Mouse (Mus musculus) kidney, postnatal 0 days (tissue): ENCODE measurements around the gene Rexo1. TPM values are rescaled to one million over a fixed set of nuclear protein-coding genes. Genes with fewer than 3 reads are reported as not detected.

ENCODE experiments used
- ATAC-seq: fragments of 200-750 bp; cut with Nextera tagmentation; replicated peaks from 2 replicates; pipeline ENCODE4 v1.8.0; 2017; ENCODE audit warnings: low read depth, moderate number of reproducible peaks, moderate TSS enrichment, moderate library complexity; ENCODE audit not compliant: low FRiP score
- DNase-seq: peaks from one replicate; pipeline ENCODE4 v3.0.0-alpha.2; 2016; ENCODE audit warnings: low spot score
- H3K27ac ChIP-seq: fragments of 300-500 bp; sonication (generic); 2 replicates; pipeline ENCODE4 v1.5.1; 2014; ENCODE audit warnings: mild to moderate bottlenecking
- H3K27me3 ChIP-seq: fragments of 300-500 bp; sonication (generic); 2 replicates; pipeline ENCODE4 v1.6.1; 2014; ENCODE audit warnings: low read length, mixed read lengths; ENCODE audit not compliant: insufficient read depth
- H3K36me3 ChIP-seq: fragments of 300-500 bp; sonication (generic); 2 replicates; pipeline ENCODE4 v1.6.1; 2014; ENCODE audit warnings: low read length, mixed read lengths; ENCODE audit not compliant: insufficient read depth
- H3K4me1 ChIP-seq: fragments of 300-500 bp; sonication (generic); replicated peaks from 2 replicates; pipeline ENCODE4 v1.6.1; 2014; ENCODE audit warnings: antibody characterized with exemption, low read length, mixed read lengths; ENCODE audit not compliant: insufficient read depth
- H3K4me2 ChIP-seq: fragments of 300-500 bp; sonication (generic); 2 replicates; pipeline ENCODE4 v1.6.1; 2014; ENCODE audit warnings: mild to moderate bottlenecking, low read length, moderate library complexity, mixed read lengths
- H3K4me3 ChIP-seq: fragments of 300-500 bp; sonication (generic); replicated peaks from 2 replicates; pipeline ENCODE4 v1.5.1; 2014; ENCODE audit warnings: low read depth, low read length
- H3K9ac ChIP-seq: fragments of 300-500 bp; sonication (generic); 2 replicates; pipeline ENCODE4 v1.6.1; 2014; ENCODE audit warnings: low read depth, low read length
- H3K9me3 ChIP-seq: fragments of 300-500 bp; sonication (generic); replicated peaks from 2 replicates; pipeline ENCODE4 v1.6.1; 2016; ENCODE audit warnings: low read length, inconsistent platforms, mixed read lengths
- CTCF ChIP-seq: IDR thresholded peaks from 2 replicates; pipeline ENCODE4 v1.5.1; 2016; ENCODE audit warnings: antibody characterized with exemption, low read depth, mild to moderate bottlenecking, moderate library complexity
- WGBS: fragments of 180-500 bp; shearing (Covaris S2); extraction: QIAGEN DNeasy Blood & Tissue Kit; methylation state at CpG from one replicate; pipeline ENCODE4 v1.1.7; 2014; 5-methylcytosine and 5-hydroxymethylcytosine counted together
- microRNA-seq: library from miRNA; unstranded; fragments of <30 nt; microRNA quantifications from one replicate; pipeline ENCODE4, GENCODE M21; 2016
- polyA plus RNA-seq: library from polyadenylated mRNA; unstranded; fragments of >200 nt; fragmentation: Nextera tagmentation; extraction: Ambion mirVana; gene quantifications from 2 replicates; pipeline ENCODE4 v1.2.1, GENCODE M21; 2015

Gene Rexo1
- polyA plus RNA-seq, 1 experiment from 2014 or later = 17.3 TPM

DNA sequence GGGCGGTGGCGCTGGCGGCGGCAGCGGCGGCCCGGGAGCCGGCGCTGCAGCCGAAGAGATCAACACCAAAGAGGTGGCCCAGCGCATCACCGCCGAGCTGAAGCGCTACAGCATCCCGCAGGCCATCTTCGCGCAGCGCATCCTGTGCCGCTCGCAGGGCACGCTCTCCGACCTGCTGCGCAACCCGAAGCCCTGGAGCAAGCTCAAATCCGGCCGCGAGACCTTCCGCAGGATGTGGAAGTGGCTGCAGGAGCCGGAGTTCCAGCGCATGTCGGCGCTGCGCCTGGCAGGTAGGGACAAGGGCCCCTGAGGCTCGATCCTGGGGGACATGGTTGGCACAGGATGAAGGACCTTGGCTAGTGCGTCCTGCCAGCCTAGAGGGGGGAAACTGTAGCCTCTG, 65.5 kb downstream of the Rexo1 start:
- no peaks in the 10 kb centered on the region for H3K9me3 ChIP-seq
- peak overlapping the region; percentile 33 for H3K4me3 ChIP-seq
- H3K27ac ChIP-seq = no peak overlapping the region
- no peak for DNase-seq
- no peaks in the 10 kb centered on the region for H3K36me3 ChIP-seq
- no peak for ATAC-seq
- H3K4me1 ChIP-seq = peaks cover 19% of the 10 kb centered on the region
- no peak for TF ChIP-seq CTCF
- WGBS = under 1% methylated on average over 35 of the region's 35 CpGs
- H3K4me2 ChIP-seq = peak overlapping the region; percentile 62
- H3K9ac ChIP-seq = no peak overlapping the region
- H3K27me3 ChIP-seq = peaks cover 98% of the 10 kb centered on the region

DNA sequence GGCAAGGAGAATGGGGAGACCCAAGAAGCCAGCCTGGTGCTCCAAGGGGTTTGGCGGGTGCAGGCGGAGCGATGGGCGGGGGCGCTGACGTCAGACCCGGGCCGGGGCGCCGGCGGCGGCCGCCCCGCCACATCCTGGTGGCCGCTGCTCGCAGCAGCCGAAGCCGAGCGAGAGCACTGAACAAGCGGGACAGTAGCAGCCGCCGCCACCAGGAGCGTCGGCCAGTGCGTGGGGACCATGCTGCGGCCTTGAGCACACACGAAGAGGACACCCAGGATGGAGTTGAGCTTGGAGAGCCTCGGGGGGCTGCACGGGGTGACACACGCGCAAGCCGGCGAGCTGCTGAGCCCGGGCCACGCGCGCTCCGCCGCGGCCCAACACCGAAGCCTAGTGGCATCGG, 66.6 kb downstream of the Rexo1 start, which contains the start of gene Onecut3:
Gene Onecut3, plus strand, starts transcription at position 104 of the 400 bp plus-strand sequence.
- 1% methylated on average over 35 of the region's 42 CpGs for WGBS
- no peak for TF ChIP-seq CTCF

More for the DNA sequence above, 66.6 kb downstream of the Rexo1 start, which contains the start of gene Onecut3:
- peaks cover 19% of the 10 kb centered on the region for H3K4me1 ChIP-seq
- H3K4me3 ChIP-seq = peak within 1 kb of the TSS; percentile 33
- H3K27ac ChIP-seq = no peak within 1 kb of the TSS
- no peaks in the 10 kb centered on the region for H3K36me3 ChIP-seq
- DNase-seq (no peak), ATAC-seq (peak; percentile 36)
- peak within 1 kb of the TSS; percentile 62 for H3K4me2 ChIP-seq
- no peaks in the 10 kb centered on the region for H3K9me3 ChIP-seq
- 0 out of 2 replicates have a peak within 1 kb of the TSS, but pooled peaks have one; percentile 35 for H3K9ac ChIP-seq
- peaks cover 98% of the 10 kb centered on the region for H3K27me3 ChIP-seq

Small RNAs within 50 kb of the gene (microRNA-seq; reads per million reads assigned to microRNA genes)
- gene Mir6912 = not detected

Other genes starting within 250 kb of the Rexo1 start
- 52.2 and 53.6 TPM in 2 replicates for gene 2310011J03Rik, start 241.0 kb downstream of the Rexo1 start, polyA plus RNA-seq
- 5.4 and 5.9 TPM in 2 replicates for gene Pcsk4, start 232.1 kb downstream of the Rexo1 start, polyA plus RNA-seq
- gene Reep6, start 231.6 kb downstream of the Rexo1 start, polyA plus RNA-seq = 11.7 and 12.1 TPM in 2 replicates
- 3.0 and 3.2 TPM in 2 replicates for gene Adamtsl5, start 213.1 kb downstream of the Rexo1 start, polyA plus RNA-seq
- gene Plk5, start 205.1 kb downstream of the Rexo1 start, polyA plus RNA-seq = 0.51 and 1.0 TPM in 2 replicates
- gene Mex3d, start 173.9 kb downstream of the Rexo1 start, polyA plus RNA-seq = 6.6 and 7.8 TPM in 2 replicates
- gene Mbd3, start 162.0 kb downstream of the Rexo1 start, polyA plus RNA-seq = 163 and 165 TPM in 2 replicates
- 1,117 and 1,253 TPM in 2 replicates for gene Uqcr11, start 154.7 kb downstream of the Rexo1 start, polyA plus RNA-seq
- gene Tcf3, start 127.9 kb downstream of the Rexo1 start, polyA plus RNA-seq = 76.4 and 83.7 TPM in 2 replicates
- not detected in 2 replicates for gene Onecut3, start 66.7 kb downstream of the Rexo1 start, polyA plus RNA-seq
- gene Atp8b3, start 22.4 kb downstream of the Rexo1 start, polyA plus RNA-seq = 0.09 and 0.16 TPM in 2 replicates
- 8.1 and 8.8 TPM in 2 replicates for gene Klf16, start 15.8 kb upstream of the Rexo1 start, polyA plus RNA-seq
- gene Abhd17a, start 28.8 kb upstream of the Rexo1 start, polyA plus RNA-seq = 104 and 121 TPM in 2 replicates
- gene Scamp4, start 41.3 kb upstream of the Rexo1 start, polyA plus RNA-seq = 80.7 and 87.2 TPM in 2 replicates
- 5.0 and 6.1 TPM in 2 replicates for gene Adat3, start 41.3 kb upstream of the Rexo1 start, polyA plus RNA-seq
- 1.4 TPM in 2 replicates for gene Gm49322, start 44.5 kb upstream of the Rexo1 start, polyA plus RNA-seq
- gene Csnk1g2, start 61.3 kb upstream of the Rexo1 start, polyA plus RNA-seq = 137 and 139 TPM in 2 replicates
- 62.7 and 64.5 TPM in 2 replicates for gene Btbd2, start 95.5 kb upstream of the Rexo1 start, polyA plus RNA-seq
- 75.8 and 85.5 TPM in 2 replicates for gene Mknk2, start 116.6 kb upstream of the Rexo1 start, polyA plus RNA-seq
- gene Mob3a, start 140.4 kb upstream of the Rexo1 start, polyA plus RNA-seq = 22.3 and 26.7 TPM in 2 replicates
- gene Izumo4, start 140.6 kb upstream of the Rexo1 start, polyA plus RNA-seq = 22.4 and 24.5 TPM in 2 replicates
- gene Ap3d1, start 180.7 kb upstream of the Rexo1 start, polyA plus RNA-seq = 54.2 and 58.3 TPM in 2 replicates
- gene Dot1l, start 193.6 kb upstream of the Rexo1 start, polyA plus RNA-seq = 9.7 and 9.9 TPM in 2 replicates
- gene Sf3a2, start 236.6 kb upstream of the Rexo1 start, polyA plus RNA-seq = 57.1 and 61.9 TPM in 2 replicates
- 83.7 and 86.6 TPM in 2 replicates for gene Plekhj1, start 237.1 kb upstream of the Rexo1 start, polyA plus RNA-seq
- 0.09 TPM in 1 of 2 replicates, not detected in the other for gene Amh, start 243.7 kb upstream of the Rexo1 start, polyA plus RNA-seq